Mouse (Mus musculus) hematopoietic stem cell, adult 5-6 weeks (primary cell): ENCODE results near the gene Narfl. TPM values are rescaled to one million over a fixed set of nuclear protein-coding genes. Genes with fewer than 3 reads are reported as not detected.

Experiments used
- ATAC-seq, 2 experiments: fragments of 125-278 bp in 1 of 2; replicated peaks in 1 of 2; 2 replicates each; pipeline ENCODE4 v1.8.0; 2016 to 2017; ENCODE audit warnings: inconsistent platforms in 2 of 2, mild to moderate bottlenecking in 2 of 2, moderate number of reproducible peaks in 2 of 2, low read depth in 1 of 2, moderate TSS enrichment in 1 of 2; ENCODE audit not compliant: low FRiP score in 2 of 2, poor library complexity in 2 of 2, severe bottlenecking in 2 of 2, insufficient read depth in 1 of 2, low TSS enrichment in 1 of 2
- total RNA-seq: library from RNA; stranded (forward); fragments of 172-1452, 232-1000 nt; gene quantifications from 2 replicates; pipeline ENCODE4 v1.2.3, GENCODE M21; 2017

The Narfl gene
- total RNA-seq, 1 experiment from 2014 or later = 21.5 TPM

DNA sequence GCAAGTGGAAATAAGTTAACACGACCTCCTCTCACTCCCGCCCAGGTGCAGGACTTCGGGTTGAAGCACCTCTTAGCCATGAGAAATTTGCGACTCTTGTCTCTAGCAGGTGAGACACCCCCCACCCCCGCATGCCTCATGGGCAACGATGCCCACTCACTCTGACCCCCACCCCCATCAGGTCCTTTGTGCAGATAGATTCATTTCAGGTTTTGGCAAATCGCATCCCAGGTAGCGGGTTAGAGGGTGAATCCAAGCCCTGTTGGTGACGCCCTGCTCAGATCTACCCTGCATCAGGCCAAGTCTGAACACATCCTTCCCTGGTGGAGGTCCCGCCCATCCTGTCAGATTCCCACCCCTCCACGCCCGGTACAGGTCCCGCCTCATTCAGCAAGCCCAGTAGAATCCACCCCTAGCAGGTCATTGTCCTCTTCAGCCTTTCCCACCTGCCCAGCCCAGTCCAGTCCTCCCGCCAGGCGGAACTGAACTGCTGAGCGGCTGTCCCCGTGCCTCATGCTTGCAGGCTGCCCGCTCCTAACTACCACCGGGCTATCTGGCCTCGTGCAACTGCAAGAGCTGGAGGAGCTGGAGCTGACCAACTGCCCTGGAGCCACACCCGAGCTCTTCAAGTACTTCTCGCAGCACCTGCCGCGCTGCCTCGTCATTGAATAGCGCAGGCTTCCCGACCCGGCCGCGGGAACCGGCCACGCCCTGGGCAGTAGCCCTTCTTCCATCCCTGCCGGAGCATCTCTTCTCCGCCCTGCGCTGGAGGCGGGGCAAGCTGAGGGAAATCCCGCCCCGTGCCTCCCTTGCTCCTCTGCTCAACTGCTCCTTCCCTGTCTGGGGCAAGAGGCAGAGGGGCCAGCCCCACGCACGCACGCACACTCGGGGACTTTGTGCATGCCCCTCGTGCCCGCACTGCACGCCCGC is 45.5 kb downstream of the Narfl start:
- 0 out of 4 replicates have a peak, but pooled peaks of 1 of the 2 experiments have one; percentile 22 for ATAC-seq

DNA sequence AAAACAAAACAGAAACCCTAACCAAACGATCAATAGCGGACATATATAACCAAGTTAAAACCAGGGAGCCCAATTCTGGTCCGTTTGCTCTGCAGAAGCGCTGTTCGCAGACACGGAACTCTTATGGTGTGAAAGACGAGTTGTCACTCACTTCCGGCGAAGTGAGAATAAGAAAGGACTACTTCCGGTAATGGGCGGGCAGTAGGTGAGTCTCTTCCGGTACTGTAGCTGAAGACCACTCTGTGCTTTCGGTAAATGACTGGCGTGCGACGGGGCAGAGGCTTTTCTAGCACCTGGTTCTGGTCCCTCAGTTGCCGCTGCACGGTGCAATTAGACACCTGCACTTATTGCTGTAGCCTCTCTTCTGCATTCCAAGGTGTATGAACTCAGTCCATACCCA is 49.9 kb downstream of the Narfl start, which contains the start of gene Wdr24:
Gene Wdr24 (plus strand): TSS at position 176 of the 400 bp plus-strand sequence.
- ATAC-seq = peak; percentile 68 to 78; a peak in 3 of 4 replicates

DNA sequence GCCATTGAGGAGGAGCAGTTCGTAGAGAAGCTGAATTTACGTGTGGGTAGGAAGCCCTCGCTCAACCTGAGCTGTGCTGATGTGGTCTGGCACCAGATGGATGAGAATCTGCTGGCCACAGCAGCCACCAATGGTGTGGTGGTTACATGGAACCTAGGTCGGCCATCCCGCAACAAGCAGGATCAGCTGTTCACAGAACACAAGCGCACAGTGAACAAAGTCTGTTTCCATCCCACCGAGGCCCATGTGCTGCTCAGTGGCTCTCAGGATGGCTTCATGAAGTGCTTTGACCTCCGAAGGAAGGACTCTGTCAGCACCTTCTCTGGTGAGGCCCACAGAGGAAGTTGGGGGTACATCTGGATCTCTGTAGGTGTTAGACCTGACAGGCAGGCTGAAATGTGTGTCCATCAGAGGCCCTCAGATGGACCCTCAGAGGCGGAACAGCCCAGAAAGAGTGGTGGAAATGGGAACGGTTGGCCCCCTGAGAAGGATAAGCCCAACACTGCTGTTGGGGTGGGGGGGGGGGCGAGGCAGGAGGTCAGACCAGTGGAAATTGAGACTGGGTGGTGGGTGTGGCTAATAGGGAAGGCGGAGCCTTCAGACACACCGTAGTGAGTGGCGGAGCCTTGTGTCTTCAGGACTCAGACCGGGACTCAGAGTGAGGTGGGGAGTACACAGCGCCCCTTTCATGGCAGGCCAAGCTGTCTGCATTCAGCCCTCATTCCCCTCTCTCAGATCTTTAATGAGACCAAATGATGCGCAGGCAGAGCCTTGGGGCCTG is 51.0 kb downstream of the Narfl start:
- no peak for ATAC-seq

DNA sequence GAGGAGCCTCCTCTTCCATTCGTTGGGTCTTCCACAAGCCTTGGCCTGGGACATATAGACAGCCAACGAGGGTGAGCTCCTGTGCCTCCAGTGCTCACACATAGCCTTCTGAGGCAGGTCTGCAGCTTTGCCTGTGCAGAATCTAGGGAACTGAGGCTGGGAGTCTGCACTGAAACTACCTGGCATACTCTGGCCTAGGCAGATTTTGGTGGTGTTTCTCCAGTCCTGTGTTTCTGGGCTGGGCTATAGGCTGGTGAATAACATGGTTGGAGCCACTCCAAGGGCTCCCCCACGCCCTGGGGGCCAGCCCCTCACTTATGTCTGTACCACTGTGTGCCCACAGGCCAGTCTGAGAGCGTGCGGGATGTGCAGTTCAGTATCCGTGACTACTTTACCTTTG is 51.7 kb downstream of the Narfl start:
- ATAC-seq = no peak

DNA sequence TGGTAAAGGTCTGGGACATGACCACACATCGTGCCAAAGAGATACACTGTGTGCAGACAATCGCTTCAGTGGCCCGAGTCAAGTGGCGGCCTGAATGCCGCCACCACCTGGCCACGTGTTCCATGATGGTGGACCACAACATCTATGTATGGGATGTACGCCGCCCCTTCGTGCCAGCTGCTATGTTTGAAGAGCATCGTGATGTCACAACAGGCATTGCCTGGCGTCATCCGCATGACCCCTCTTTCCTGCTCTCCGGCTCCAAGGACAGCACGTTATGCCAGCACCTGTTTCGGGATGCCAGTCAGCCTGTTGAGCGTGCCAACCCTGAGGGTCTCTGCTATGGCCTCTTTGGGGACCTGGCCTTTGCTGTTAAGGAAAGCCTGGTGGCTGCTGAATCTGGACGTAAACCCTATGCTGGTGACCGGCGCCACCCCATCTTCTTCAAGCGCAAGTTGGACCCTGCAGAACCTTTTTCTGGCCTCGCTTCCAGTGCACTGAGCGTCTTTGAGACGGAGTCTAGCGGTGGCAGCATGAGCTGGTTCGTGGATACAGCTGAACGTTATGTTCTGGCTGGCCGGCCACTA is 52.5 kb downstream of the Narfl start:
- ATAC-seq = no peak

DNA sequence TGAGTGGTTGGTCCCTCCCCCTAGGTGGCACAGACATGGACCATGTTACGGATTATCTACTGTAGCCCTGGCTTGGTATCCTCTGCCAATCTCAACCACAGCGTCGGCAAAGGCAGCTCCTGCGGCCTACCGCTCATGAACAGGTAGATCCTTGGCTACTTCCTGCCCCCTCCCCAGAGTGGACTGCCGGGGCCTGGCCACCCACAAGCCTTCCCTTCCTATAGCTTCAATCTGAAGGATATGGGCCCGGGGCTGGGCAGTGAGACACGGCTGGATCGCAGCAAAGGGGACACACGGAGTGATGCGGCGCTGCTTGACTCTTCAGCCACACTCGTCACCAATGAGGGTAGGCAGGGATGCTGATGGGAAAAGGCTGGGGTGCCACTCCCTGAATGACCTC is 53.4 kb downstream of the Narfl start:
- no peak for ATAC-seq

DNA sequence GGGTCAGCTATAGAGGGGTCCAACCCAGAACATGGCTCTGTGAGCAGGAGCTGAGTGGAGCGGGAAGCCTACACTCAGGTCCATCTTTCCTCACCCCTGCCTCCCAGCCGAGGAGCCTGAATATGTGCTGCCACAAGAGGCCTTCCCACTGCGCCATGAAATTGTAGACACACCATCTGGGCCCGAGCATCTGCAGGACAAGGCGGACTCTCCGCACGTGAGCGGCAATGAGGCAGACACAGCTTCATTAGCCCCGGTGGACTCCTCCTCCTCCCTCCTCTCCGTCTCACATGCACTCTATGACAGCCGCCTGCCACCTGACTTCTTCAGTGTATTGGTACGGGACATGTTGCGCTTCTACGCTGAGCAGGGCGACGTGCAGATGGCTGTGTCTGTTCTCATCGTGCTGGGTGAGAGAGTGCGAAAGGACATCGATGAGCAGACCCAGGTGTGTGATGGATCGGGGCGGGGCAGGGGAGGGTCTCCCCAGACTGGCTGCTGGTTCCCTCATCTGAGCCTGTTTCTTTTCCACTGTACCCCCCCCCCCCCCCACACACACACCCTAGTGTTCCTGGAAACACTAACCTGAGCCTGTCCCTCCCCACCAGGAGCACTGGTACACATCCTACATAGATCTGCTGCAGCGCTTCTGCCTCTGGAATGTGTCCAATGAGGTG is 54.1 kb downstream of the Narfl start:
- ATAC-seq = no peak

DNA sequence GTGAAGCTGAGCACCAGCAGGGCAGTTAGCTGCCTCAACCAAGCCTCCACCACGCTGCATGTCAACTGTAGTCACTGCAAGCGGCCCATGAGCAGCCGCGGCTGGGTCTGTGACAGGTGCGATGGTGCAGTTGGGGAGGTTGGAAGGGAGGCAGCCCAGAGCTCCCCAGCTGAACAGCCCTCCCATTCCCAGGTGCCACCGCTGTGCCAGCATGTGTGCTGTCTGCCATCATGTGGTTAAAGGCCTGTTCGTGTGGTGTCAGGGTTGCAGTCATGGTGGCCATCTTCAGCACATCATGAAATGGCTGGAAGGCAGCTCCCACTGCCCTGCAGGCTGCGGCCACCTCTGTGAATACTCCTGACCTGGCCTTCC is 54.6 kb downstream of the Narfl start:
- no peak for ATAC-seq

DNA sequence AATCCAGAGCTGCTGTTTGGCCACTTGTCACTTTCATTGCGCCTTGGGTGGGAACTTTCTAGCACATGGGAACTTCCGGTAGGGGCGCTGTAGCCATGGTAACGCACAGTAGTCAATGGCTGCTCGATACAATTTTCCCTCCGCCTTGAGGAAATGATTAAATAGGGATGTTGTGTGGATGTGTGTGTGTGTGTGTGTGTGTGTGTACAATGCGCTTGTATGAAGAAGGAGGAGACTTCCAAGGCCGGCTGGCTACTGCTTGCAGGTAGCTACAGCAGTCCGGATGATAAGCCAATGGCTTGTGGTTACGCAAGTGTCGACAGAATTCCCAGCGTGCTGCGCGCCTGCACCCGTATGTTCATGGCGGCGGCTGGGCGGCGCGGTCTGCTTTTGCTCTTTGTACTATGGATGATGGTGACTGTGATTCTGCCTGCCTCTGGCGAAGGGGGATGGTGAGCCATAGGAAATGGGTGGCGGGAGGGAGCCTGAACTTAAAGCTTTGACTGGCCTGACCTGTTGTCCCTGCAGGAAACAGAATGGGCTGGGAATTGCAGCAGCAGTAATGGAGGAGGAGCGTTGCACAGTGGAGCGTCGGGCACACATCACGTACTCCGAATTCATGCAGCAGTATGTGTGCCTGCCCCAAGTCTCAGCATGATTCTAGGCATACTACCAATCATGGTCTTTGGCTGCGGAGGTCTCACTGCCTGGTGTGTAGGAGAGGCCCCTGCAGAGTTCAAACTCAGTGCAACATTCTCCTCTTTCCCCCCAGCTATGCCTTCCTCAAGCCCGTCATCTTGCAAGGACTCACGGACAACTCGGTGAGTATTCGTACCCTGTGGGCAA is 55.4 kb downstream of the Narfl start, which contains the start of gene Jmjd8:
Gene Jmjd8 (plus strand): TSS at position 156 of the 846 bp plus-strand sequence.
- peak in 1 of 2 experiments; percentile 37; a peak in 3 of 4 replicates for ATAC-seq

DNA sequence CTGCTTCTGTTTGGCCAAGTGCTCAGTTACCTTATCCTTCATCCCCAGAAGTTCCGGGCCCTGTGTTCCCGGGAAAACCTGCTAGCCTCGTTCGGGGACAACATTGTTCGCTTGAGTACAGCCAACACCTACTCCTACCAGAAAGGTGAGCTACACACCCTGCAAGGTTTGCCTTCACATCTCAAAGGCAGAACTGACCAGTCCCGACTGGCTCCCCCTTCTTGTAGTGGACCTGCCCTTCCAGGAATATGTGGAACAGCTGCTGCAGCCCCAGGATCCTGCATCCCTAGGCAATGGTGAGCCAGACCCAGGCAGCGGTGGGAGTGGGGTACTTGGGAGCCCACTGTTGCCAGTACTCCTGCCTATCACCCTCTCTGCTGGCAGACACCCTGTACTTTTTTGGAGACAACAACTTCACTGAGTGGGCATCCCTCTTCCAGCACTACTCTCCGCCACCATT is 56.0 kb downstream of the Narfl start:
- no peak for ATAC-seq

DNA sequence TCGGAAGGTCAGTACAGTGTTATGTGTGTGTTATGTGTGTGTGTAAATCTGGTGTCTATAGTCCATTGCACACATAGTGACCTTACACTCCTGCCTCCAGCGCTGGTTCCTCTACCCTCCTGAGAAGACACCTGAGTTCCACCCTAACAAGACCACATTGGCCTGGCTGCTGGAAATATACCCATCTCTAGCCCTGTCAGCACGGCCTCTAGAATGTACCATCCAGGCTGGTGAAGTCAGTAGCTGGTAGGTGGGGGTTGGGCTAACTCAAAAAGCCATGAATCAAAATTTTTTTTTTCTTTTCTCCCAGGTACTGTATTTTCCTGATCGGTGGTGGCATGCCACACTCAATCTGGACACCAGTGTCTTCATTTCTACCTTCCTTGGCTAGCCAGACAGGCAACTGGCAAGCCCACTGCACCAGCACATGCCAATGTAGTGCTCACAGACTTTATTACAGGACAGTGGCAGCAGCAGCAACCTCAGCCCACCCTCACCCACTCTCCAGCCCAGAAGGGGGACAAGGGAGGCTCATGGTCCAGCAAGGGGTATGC is 56.7 kb downstream of the Narfl start:
- ATAC-seq = no peak

DNA sequence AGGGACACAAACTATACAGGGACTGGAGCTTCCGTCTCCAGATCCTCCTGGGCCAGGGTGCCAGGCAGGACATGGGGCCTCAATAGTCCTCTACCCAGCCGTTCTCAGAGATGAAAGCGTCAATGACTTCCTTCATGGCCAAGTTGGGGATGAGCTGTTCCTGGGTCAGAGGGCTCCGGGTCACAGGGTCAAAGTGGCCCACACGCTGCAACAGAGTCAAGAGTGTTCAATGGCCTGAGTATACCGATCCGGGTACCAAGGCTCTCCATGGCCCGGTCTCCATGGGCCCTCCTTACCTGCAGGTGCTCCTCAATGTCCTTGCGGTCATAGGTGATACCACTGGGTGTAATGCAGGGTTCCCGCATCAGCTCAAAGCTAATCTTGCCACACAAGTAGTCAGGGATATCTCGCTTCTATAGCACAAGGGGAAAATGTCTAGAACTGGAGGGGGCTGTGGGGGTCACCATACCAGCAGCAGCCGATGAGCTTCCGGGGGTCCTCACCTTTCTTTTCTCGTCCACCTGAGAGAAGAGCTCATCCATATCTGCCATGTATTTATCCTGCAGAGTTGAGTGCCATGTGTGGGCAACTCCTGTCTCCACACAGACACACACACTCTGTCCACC is 57.3 kb downstream of the Narfl start:
- no peak for ATAC-seq

DNA sequence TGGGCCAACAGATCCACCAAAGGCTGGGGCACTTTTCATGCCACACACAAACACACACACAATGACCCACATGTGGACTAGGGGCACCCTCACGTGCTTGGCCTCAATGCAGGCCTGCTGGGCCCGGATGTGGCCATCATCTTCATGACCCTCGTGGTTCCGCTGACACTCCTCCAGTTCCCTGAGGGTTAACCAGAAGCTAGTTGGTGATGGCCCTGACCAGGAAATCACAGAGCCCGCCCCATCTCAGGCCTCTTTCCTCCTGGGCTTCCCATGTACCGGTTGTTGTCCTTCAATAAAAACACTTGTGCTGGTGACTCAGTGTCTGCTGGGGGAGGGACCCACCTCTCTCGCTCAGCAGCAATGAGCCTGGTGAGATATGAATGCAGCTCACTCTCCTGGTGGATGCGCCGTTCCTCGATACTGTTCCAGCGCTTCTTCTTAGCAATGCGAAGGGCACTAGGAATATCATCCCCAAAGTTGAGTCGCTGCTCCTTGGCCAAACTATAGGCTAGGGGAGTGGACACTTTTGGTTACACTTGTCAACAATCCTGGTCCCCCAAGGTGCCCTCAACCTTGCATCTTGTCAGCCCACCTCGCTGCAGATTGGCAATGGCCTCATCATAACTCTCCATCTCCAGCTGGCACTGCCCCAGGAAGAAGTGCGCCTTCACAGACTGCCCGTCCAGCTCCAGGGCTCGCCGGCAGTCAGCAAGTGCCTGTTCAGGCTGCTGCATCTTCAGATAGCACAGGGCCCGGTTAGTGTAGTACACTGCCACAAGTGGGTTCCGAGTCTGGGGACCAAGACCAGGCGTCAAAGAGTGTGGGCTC is 58.1 kb downstream of the Narfl start:
- no peak for ATAC-seq

DNA sequence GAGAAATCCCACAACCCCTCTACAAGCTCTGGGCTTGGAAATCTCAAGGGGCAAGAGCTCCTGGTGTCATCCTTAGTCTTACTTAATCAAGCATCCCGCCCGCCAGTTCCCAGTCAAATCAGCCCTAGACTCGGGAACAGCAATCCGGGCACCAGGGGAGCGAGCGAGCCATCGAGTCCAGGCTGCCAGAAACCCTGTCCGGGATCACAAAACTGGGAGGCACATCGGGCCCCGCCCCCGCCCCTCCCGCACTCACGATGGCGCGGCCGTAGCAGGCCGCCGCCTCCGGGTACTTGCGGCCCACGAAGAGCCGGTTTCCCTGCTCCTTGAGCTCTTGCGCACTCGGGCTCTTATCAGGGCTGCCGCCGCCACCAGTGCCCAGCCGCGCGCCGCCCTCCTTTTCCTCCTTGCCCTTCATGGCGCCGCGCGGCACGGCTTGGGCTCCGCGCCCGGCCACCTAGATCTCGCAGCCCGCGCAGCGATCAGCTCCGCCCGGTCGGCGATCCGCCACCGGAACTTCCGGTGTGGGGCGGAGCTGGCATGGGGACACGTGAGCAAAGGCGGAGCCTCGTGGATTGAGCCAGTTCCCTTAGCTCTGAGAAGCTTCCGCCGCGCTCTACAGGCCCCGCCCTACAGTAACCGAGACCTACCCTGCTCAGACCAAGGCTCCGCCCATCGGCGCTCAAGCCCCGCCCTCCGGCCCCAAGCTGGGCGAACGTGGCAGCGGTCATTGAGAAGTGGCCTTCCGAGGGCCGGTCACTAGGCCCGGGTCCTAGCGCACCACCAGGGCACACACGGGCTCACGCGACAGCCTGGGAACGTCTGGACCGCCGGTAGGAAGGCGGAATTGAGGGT is 59.1 kb downstream of the Narfl start:
- ATAC-seq = peak; percentile 81 to 86
